In genomic region chr14:25413510-25413909, GRCm38 (mm10) we compare ENCODE assay signal across 20 mouse cellular contexts.
"Had no signal": no experiment of that assay in that cellular context is flagged by ENCODE, and none has a peak within 500 bp of the region (broad histone marks: within the 10 kb centered on the region; RNA-seq: fewer than 3 reads in every experiment).

No protein-coding gene starts in this region.

- H3K4me2 ChIP-seq: heart, embryonic 11.5 days; heart, embryonic 13.5 days; heart, embryonic 15.5 days; hindbrain, embryonic 13.5 days; hindbrain, embryonic 15.5 days; limb, embryonic 12.5 days; liver, embryonic 13.5 days had no signal

- DNase-seq: gastrocnemius, postnatal 10 days; gastrocnemius, postnatal 25 days; heart, adult 2 months; heart, postnatal 14 days; heart, postnatal 36 days; kidney, adult 11 months; kidney, adult 9 months; kidney, postnatal 14 days; liver, embryonic 13.5 days had no signal

- ATAC-seq: hindbrain, postnatal 0 days; intestine, embryonic 16.5 days had no signal

- H3K9me3 ChIP-seq: heart, embryonic 13.5 days; heart, embryonic 15.5 days; hindbrain, embryonic 13.5 days; hindbrain, embryonic 15.5 days; limb, embryonic 10.5 days; limb, embryonic 12.5 days; liver, embryonic 13.5 days had no signal

- H3K27me3 ChIP-seq: heart, embryonic 13.5 days; heart, embryonic 15.5 days; hindbrain, embryonic 15.5 days; limb, embryonic 12.5 days; liver, embryonic 13.5 days had no signal

- H3K36me3 ChIP-seq: heart, embryonic 13.5 days; heart, embryonic 15.5 days; hindbrain, embryonic 13.5 days; hindbrain, embryonic 15.5 days; limb, embryonic 10.5 days; limb, embryonic 12.5 days; liver, embryonic 13.5 days had no signal

- H3K4me1 ChIP-seq: hindbrain, embryonic 13.5 days; hindbrain, embryonic 15.5 days had no signal

- H3K9ac ChIP-seq: heart, embryonic 13.5 days; heart, embryonic 15.5 days; hindbrain, embryonic 13.5 days; hindbrain, embryonic 15.5 days; limb, embryonic 12.5 days; liver, embryonic 13.5 days had no signal

- H3K4me3 ChIP-seq: heart, adult 2 months; heart, embryonic 13.5 days; heart, embryonic 15.5 days; hindbrain, embryonic 13.5 days; hindbrain, embryonic 15.5 days; left cerebral cortex, adult 2 months; limb, embryonic 10.5 days; limb, embryonic 12.5 days; liver, embryonic 13.5 days had no signal

- H3K27ac ChIP-seq: heart, adult 2 months; heart, embryonic 13.5 days; heart, embryonic 15.5 days; hindbrain, embryonic 13.5 days; hindbrain, embryonic 15.5 days; hindbrain, postnatal 0 days; kidney, postnatal 0 days; left cerebral cortex, adult 2 months; limb, embryonic 10.5 days; limb, embryonic 12.5 days; liver, embryonic 13.5 days had no signal
